Mouse (Mus musculus) limb, embryonic 10.5 days (tissue): ENCODE data around the gene Flywch1. TPM values are rescaled to one million over a fixed set of nuclear protein-coding genes. Genes with fewer than 3 reads are reported as not detected.
"Not testable (repeated sequence)": the region's sequence is repeated elsewhere in the genome, so short reads cannot be mapped to it uniquely, and the experiment has no call there.

ENCODE experiments used
- DNase-seq: peaks from one replicate; pipeline ENCODE4 v3.0.0-alpha.2; 2017; ENCODE audit warnings: low spot score
- H3K27ac ChIP-seq: fragments of 300-500 bp; sonication (generic); 2 replicates; pipeline ENCODE4 v1.5.1; 2016; ENCODE audit warnings: mild to moderate bottlenecking
- H3K27me3 ChIP-seq: fragments of 300-500 bp; sonication (generic); 2 replicates; pipeline ENCODE4 v1.6.1; 2016; ENCODE audit warnings: low read depth, mild to moderate bottlenecking; ENCODE audit not compliant: poor library complexity, severe bottlenecking
- H3K36me3 ChIP-seq: fragments of 300-500 bp; sonication (generic); 2 replicates; pipeline ENCODE4 v1.6.1; 2016; ENCODE audit warnings: mild to moderate bottlenecking, moderate library complexity
- H3K4me1 ChIP-seq: fragments of 300-500 bp; sonication (generic); 2 replicates; pipeline ENCODE4 v1.6.1; 2016
- H3K4me3 ChIP-seq: fragments of 300-500 bp; sonication (generic); 2 replicates; pipeline ENCODE4 v1.5.1; 2016; ENCODE audit warnings: mild to moderate bottlenecking, moderate library complexity
- H3K9me3 ChIP-seq: fragments of 300-500 bp; sonication (generic); replicated peaks from 2 replicates; pipeline ENCODE4 v1.6.1; 2016; ENCODE audit warnings: mild to moderate bottlenecking
- WGBS: fragments of 180-500 bp; shearing (Covaris S2); methylation state at CpG from one replicate; pipeline ENCODE4 v1.1.7; 2016; 5-methylcytosine and 5-hydroxymethylcytosine counted together
- polyA plus RNA-seq: library from polyadenylated mRNA; unstranded; fragments of >200 nt; fragmentation: Nextera tagmentation; extraction: Ambion mirVana; gene quantifications from 2 replicates; pipeline ENCODE4 v1.2.1, GENCODE M21; 2016

Gene Flywch1
- polyA plus RNA-seq, 1 experiment from 2014 or later = 177 TPM

DNA sequence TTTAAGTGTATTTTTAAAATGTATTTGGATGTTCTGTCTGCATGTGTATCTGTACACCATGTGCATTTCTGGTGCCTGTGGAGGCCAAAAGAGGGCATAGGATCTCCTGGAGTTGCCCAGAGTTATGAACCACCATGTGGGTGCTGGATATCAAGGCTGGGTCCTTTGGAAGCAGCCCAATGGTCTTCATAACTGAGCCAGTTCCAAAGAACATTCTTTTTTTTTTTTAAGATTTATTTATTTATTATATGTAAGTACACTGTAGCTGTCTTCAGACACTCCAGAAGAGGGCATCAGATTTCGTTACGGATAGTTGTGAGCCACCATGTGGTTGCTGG lies 786 bp upstream of the Flywch1 start:
- not testable (repeated sequence) for H3K27me3 ChIP-seq, H3K9me3 ChIP-seq, DNase-seq, H3K27ac ChIP-seq
- 80% methylated on average over 2 of the region's 2 CpGs for WGBS
- Histone ChIP-seq H3K36me3 (peaks cover 31% of the 10 kb centered on the region), H3K4me1 (peaks cover 15% of the 10 kb centered on the region), H3K4me3 (peak overlapping the region; percentile 75; the same call in 1 of the 2 replicates)

DNA sequence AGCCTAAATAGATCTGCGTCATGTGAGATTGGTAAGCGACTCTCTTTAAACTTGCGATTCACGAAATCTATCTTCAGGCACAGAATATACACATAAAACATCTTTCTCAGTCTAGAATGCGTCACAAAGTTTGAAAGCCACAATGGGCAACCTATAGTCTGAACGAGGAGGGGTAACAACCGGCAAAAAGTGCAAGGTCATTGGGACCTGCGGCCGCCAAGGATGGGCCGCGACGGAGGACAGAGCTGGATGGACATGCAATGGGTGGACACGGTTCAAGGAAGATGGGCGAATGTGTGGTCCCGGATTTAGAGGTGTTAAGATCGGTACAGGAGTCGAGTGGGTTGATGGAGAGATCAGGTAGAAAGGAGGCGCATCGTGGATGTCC lies 512 bp downstream of the Flywch1 start:
- Histone ChIP-seq H3K4me3 (peak overlapping the region; percentile 75), H3K4me1 (peaks cover 15% of the 10 kb centered on the region), H3K9me3 (no peaks in the 10 kb centered on the region), H3K27ac (peak overlapping the region; percentile 95), H3K27me3 (no peaks in the 10 kb centered on the region), H3K36me3 (peaks cover 38% of the 10 kb centered on the region)
- no peak for DNase-seq
- 1% methylated on average over 19 of the region's 19 CpGs for WGBS

DNA sequence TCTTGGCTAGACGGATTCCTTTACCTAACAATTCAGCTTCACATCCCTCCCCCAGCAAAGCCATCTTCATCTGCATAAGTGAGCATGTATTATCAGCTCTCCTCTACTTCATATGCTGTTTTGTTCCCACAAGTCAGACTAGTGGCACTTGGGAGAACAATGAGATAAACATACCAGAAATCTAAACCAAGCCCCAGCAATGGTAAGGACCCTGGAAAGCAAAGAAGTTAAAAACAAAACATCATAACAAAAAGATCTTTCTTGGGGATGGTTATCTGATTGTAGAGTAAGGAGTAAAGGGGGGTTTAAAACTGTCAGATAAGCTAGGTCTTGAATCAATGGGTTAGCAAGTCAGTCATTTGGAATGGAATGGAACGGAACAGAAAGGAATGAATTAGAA lies 909 bp downstream of the Flywch1 start:
- WGBS = 21% methylated on average over 2 of the region's 2 CpGs
- no peaks in the 10 kb centered on the region for H3K9me3 ChIP-seq
- peaks cover 42% of the 10 kb centered on the region for H3K36me3 ChIP-seq
- H3K27me3 ChIP-seq = no peaks in the 10 kb centered on the region
- peak overlapping the region; percentile 75 for H3K4me3 ChIP-seq
- no peak for DNase-seq
- peak overlapping the region; percentile 95 for H3K27ac ChIP-seq
- H3K4me1 ChIP-seq = peaks cover 15% of the 10 kb centered on the region

DNA sequence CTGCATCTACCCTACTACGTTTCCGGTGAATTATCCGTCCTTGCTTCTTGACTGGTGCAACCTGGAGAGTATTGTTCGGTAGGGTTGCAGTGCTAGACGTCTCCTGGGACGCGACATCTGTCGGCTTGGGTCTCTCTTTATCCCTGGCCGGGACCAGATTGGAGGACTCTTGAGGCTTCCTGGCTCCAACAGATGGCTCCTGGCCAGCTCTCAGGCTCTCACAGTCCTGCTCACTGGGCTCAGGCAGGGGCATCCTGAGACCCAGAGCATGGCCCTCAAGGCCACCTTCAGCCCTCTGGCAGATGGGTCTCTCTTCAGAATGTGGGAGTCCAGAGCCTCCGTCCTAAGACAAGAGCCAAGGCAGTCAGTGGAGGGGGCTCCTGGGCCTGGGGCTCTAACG lies 8.4 kb downstream of the Flywch1 start:
- Histone ChIP-seq H3K27me3 (no peaks in the 10 kb centered on the region), H3K36me3 (peaks cover 91% of the 10 kb centered on the region), H3K4me3 (no peak overlapping the region), H3K9me3 (no peaks in the 10 kb centered on the region), H3K27ac (no peak overlapping the region), H3K4me1 (no peaks in the 10 kb centered on the region)
- DNase-seq = no peak
- WGBS = 95% methylated on average over 11 of the region's 11 CpGs

DNA sequence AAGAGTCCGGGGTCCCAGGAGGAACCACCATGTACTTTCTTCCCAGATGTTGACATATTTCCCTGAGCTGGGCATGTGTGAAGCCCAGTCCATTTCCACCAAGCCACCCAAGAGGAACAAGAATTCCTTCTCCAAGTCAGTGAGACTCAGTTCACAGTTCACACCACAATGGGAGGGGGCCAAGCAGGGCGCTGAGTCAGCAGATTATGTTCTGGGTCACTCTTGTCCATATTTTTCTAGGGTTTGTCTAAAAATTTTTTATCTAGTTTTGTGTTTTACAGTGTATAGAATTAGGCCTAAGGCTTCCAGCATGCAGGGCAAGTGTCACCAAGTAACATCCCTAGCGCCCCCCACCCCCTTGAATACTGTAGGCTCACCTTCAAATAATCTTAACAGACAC lies 10.2 kb downstream of the Flywch1 start:
- H3K36me3 ChIP-seq = peaks cover 94% of the 10 kb centered on the region
- H3K4me1 ChIP-seq = no peaks in the 10 kb centered on the region
- no peak overlapping the region for H3K4me3 ChIP-seq
- H3K27me3 ChIP-seq = no peaks in the 10 kb centered on the region
- no peaks in the 10 kb centered on the region for H3K9me3 ChIP-seq
- no peak for DNase-seq
- H3K27ac ChIP-seq = no peak overlapping the region
- 98% methylated on average over 3 of the region's 3 CpGs for WGBS

DNA sequence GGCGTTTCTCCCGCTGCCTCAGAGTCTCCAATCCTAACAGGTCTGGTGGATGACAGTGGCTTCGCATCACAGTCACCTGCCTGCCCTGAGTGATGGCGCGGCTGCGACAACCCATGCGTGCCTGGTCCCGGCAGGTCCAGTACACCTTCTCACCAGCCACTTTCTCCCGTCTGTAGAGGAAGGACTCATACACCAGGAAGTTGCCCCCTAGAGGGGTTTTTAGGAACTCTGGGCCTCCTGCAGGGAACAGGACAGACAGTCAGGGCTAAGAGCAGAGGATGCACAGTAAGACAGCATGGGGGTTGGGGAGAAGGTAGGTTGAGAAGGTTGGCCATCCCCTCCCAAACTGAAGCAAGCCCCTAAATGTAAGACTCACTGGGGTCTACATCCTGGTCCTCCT lies 11.2 kb downstream of the Flywch1 start:
- Histone ChIP-seq H3K4me3 (no peak overlapping the region), H3K4me1 (no peaks in the 10 kb centered on the region), H3K9me3 (no peaks in the 10 kb centered on the region), H3K36me3 (peaks cover 94% of the 10 kb centered on the region), H3K27me3 (no peaks in the 10 kb centered on the region), H3K27ac (no peak overlapping the region)
- no peak for DNase-seq
- WGBS = 94% methylated on average over 9 of the region's 9 CpGs

DNA sequence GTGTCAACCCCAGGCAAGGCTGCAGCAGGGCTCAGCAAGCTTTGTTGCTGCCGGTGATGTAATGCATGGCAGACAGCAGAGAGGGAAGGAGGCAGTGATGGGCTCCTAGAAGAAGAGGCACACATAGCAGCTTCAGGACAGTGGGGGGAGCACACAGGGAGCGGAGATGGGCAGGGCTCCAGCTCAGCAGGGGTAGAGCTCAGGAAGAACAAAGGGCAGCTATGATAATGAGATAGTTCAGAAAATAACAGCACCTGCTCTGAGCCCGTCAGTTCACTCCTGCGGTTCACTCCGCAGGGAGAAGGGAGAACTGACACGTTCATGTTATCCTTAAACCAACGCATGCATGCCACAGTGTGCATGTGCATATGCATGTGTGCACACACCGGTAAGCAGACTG lies 12.6 kb downstream of the Flywch1 start:
- WGBS = 86% methylated on average over 8 of the region's 8 CpGs
- Histone ChIP-seq H3K27me3 (no peaks in the 10 kb centered on the region), H3K4me3 (no peak overlapping the region), H3K4me1 (no peaks in the 10 kb centered on the region), H3K36me3 (peaks cover 100% of the 10 kb centered on the region), H3K9me3 (no peaks in the 10 kb centered on the region), H3K27ac (no peak overlapping the region)
- DNase-seq = no peak

DNA sequence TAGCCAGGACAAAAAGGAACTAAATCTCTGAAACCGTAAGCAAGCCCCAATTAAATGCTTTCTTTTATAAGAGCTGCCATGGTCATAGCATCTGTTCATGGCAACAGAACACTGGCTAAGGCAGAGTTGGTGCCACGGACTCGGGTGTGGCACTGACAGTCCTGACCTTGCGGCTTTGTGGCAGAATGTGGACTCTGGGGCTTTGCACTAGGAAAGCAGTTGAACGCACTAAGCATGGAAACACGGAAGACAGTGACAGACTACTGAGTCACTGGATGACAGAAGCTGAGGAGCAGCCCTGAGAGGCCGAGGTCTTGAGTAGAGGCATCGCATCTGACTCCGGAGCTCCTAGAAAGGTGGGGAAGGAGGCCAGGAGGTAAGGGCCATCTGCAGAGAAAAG lies 13.8 kb downstream of the Flywch1 start:
- peaks cover 100% of the 10 kb centered on the region for H3K36me3 ChIP-seq
- WGBS = 93% methylated on average over 9 of the region's 9 CpGs
- H3K4me3 ChIP-seq = no peak overlapping the region
- no peaks in the 10 kb centered on the region for H3K27me3 ChIP-seq
- no peaks in the 10 kb centered on the region for H3K9me3 ChIP-seq
- DNase-seq = no peak
- no peak overlapping the region for H3K27ac ChIP-seq
- no peaks in the 10 kb centered on the region for H3K4me1 ChIP-seq

DNA sequence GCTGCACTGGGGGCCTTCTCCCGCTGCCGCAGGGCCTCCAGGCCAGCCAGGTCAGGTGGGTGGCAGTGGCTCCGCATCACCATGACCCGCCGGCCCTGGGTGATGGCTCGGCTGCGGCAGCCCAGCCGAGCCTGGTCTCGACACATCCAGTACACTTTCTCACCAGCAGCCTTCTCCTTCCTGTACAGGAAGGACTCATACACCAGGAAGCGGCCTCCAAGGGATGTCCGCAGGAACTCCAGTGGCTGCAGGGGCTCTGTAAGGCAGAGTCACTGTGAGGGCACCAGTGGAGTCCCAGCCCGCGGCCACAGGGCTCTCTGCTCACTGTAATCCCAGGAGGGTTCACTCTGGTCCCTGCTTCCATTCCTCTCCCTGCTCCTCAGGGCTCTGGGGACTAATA lies 15.7 kb downstream of the Flywch1 start:
- WGBS = 96% methylated on average over 13 of the region's 13 CpGs
- Histone ChIP-seq H3K27me3 (no peaks in the 10 kb centered on the region), H3K4me3 (no peak overlapping the region), H3K4me1 (no peaks in the 10 kb centered on the region), H3K36me3 (peaks cover 96% of the 10 kb centered on the region), H3K9me3 (no peaks in the 10 kb centered on the region), H3K27ac (no peak overlapping the region)
- DNase-seq = no peak

DNA sequence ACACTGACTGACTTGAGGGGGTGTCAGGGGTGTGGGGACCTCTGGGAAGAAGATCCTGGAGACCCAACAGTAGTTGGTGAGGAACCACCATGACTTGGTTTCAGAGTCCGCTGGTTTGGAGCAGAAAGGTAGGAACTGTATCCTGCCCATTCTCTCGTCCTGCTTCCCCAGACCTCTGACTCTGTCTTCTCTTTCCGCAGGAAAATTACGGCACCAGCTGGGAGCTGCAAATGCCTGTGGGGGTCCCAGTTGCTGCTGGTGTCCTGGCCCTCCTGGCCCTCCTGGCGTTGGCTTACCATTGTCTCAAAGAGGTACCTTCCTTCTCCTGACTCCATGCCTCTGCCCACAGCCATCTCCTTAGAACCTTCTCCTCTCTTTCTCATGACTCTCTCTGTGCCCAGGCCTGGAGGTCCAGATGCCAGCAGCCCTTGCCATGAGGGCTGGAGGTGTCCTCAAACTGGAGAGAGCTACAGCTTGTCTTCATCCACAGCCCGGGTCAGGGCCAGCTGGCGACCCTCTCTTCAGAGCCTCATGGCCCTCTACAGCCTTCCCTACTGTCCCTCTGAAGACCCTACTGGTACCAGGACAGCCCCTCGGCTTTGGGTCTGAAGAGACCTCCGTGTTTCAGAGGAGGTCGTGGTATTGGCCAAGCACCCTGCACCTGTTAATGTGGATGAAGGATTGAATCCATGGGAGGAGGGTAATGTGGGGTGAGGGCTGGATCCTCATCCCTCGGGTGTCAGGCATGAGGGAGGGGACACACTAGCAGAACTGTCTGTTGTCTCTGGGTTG lies 21.8 kb downstream of the Flywch1 start:
- Histone ChIP-seq H3K27me3 (peaks cover 38% of the 10 kb centered on the region), H3K9me3 (no peaks in the 10 kb centered on the region), H3K36me3 (peaks cover 35% of the 10 kb centered on the region), H3K4me3 (peak overlapping the region; percentile 13; the same call in 1 of the 2 replicates), H3K4me1 (peaks cover 37% of the 10 kb centered on the region), H3K27ac (0 out of 2 replicates have a peak overlapping the region, but pooled peaks have one; percentile 4)
- DNase-seq = no peak
- 85% methylated on average over 11 of the region's 11 CpGs for WGBS

DNA sequence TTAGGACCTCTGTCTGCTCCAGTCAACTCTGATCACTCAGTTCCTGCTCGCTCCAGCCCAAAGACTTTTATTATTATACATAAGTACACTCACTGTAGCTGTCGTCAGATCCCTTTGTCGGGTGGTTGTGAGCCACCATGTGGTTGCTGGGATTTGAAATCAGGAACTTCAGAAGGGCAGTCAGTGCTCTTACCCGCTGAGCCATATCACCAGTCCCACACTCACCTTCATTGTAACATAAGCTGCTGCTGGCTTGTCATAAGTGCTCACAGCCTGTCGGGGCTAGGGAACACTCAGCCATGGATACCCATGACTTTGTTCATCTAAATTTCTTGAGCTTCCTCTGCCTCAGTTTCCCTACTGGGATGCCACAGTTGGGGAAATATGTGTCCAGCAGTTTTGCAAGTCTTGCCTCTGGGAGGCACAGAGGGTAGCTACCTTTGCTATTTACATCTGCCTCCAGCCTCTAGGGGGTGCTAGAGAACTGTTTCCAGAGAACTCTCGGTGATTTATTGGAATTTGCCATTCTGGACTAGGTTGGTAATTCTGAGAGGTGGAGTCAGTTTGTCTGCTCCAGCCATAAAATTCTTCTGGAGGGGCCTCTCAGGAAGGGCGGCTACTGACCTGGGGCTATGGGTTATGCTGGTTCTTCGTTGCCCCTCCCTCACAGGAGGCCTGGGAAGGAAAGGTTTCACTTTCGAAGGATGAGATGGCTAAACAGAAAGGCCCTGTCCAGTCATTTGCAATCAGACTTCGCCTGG lies 22.6 kb downstream of the Flywch1 start:
- Histone ChIP-seq H3K27ac (0 out of 2 replicates have a peak overlapping the region, but pooled peaks have one; percentile 4), H3K36me3 (peaks cover 27% of the 10 kb centered on the region), H3K9me3 (no peaks in the 10 kb centered on the region), H3K4me1 (peaks cover 41% of the 10 kb centered on the region), H3K27me3 (peaks cover 46% of the 10 kb centered on the region), H3K4me3 (peak overlapping the region; percentile 13; the same call in 1 of the 2 replicates)
- peak; percentile 68 for DNase-seq
- 39% methylated on average over 10 of the region's 10 CpGs for WGBS

DNA sequence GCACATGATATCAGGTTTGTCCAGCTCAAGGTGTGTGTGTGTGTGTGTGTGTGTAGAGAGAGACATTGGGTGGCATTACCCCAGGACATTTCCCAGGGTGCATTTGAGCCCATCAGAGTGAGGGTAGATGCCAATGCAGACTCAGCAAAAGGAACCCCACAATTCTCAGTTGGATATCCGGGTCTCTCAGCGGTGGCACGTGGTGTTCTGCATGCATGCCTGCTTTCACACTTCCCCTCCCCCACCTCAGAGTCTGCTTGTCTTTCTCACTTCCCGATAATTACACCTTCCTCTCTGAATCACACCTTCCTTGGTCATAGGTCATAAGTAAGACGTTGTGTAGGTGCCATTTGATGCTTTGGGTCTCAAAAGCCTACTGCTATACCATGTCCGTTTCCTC lies 23.4 kb downstream of the Flywch1 start:
- no peak for DNase-seq
- WGBS = 38% methylated on average over 6 of the region's 6 CpGs
- Histone ChIP-seq H3K4me1 (peaks cover 41% of the 10 kb centered on the region), H3K27me3 (peaks cover 54% of the 10 kb centered on the region), H3K36me3 (peaks cover 20% of the 10 kb centered on the region), H3K27ac (no peak overlapping the region), H3K9me3 (no peaks in the 10 kb centered on the region), H3K4me3 (no peak overlapping the region)

DNA sequence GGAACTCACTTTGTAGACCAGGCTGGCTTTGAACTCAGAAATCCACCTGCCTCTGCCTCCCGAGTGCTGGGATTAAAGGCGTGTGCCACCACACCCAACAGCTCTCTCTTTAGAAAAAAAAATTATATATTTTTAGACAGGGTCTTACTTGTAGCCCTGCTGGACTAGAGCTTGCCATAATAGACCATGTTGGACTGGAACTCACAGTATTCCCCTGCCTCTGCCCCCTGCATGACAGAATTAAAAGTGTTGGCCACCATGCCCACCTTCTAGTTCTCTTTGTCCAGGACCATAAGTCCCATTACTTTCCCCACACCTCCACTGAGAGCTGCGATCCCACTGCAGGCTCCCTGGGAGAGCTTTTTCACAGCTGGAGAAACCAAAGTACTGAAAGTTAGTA lies 23.9 kb downstream of the Flywch1 start:
- no peaks in the 10 kb centered on the region for H3K9me3 ChIP-seq
- H3K27me3 ChIP-seq = peaks cover 60% of the 10 kb centered on the region

More for the DNA sequence above, 23.9 kb downstream of the Flywch1 start:
- Histone ChIP-seq H3K36me3 (peaks cover 14% of the 10 kb centered on the region), H3K27ac (no peak overlapping the region), H3K4me1 (peaks cover 44% of the 10 kb centered on the region), H3K4me3 (no peak overlapping the region)
- WGBS = 83% methylated on average over 3 of the region's 3 CpGs
- DNase-seq = no peak
